Mouse (Mus musculus) heart, postnatal 10 days (tissue): Measurements from ENCODE around the gene Immp2l. TPM values are rescaled to one million over a fixed set of nuclear protein-coding genes. Genes with fewer than 3 reads are reported as not detected.
A peak's percentile ranks its signal among the peaks of the same experiment; 100 is the strongest.

Experiments
- DNase-seq, 2 experiments: peaks; one replicate each; pipeline ENCODE4 v3.0.0; 2021
- intact Hi-C: fragments of 180-260 bp; cut with DNase I; formaldehyde crosslinking; loops from one replicate; pipeline ENCODE4 v1.15.1; 2025
- total RNA-seq, 2 experiments: library from RNA; stranded (reverse); gene quantifications; 2 replicates each; pipeline ENCODE4 v1.2.3; 2021

Gene Immp2l
- total RNA-seq, 2 experiments from 2014 or later: 10.2 to 11.5 TPM

- intact Hi-C loops: no loop called here
- DNase-seq: peak in 1 of 2 experiments; percentile 13
Observed at GRCm38 (mm10) chr12:41494620-41495019, 470.7 kb downstream of the Immp2l start.

- DNase-seq: no peak
Observed at GRCm38 (mm10) chr12:41500049-41500820, 476.3 kb downstream of the Immp2l start.

GRCm38 (mm10) chr12:41508610-41509009 lies 484.7 kb downstream of the Immp2l start:
- DNase-seq: no peak

More at GRCm38 (mm10) chr12:41500049-41500820, 476.3 kb downstream of the Immp2l start:
- intact Hi-C loops: no loop called here

GRCm38 (mm10) chr12:41510588-41510987 lies 486.7 kb downstream of the Immp2l start:
- no peak for DNase-seq
- intact Hi-C loops: no loop called here

More at GRCm38 (mm10) chr12:41508610-41509009, 484.7 kb downstream of the Immp2l start:
- intact Hi-C loops: no loop called here

GRCm38 (mm10) chr12:41518897-41519296 lies 495.0 kb downstream of the Immp2l start:
- intact Hi-C loops: no loop called here
- DNase-seq: no peak

- no peak for DNase-seq
- intact Hi-C loops: no loop called here
Observed at GRCm38 (mm10) chr12:41520326-41520725, 496.4 kb downstream of the Immp2l start.

- DNase-seq: no peak
- intact Hi-C loops: no loop called here
Observed at GRCm38 (mm10) chr12:41521671-41522070, 497.8 kb downstream of the Immp2l start.

GRCm38 (mm10) chr12:41526688-41527087 lies 502.8 kb downstream of the Immp2l start:
- intact Hi-C loops: no loop called here
- DNase-seq: no peak

GRCm38 (mm10) chr12:41528410-41528809 lies 504.5 kb downstream of the Immp2l start:
- intact Hi-C loops: no loop called here
- DNase-seq: no peak

- no peak for DNase-seq
Observed at GRCm38 (mm10) chr12:41539989-41540388, 516.1 kb downstream of the Immp2l start.

GRCm38 (mm10) chr12:41551578-41551977 lies 527.7 kb downstream of the Immp2l start:
- DNase-seq: no peak
- intact Hi-C loops: no loop called here

More at GRCm38 (mm10) chr12:41539989-41540388, 516.1 kb downstream of the Immp2l start:
- intact Hi-C loops: no loop called here

- intact Hi-C loops: no loop called here
Observed at GRCm38 (mm10) chr12:41557832-41558231, 533.9 kb downstream of the Immp2l start.

GRCm38 (mm10) chr12:41558956-41559735 lies 535.3 kb downstream of the Immp2l start:
- no peak for DNase-seq
- intact Hi-C loops: no loop called here

More at GRCm38 (mm10) chr12:41557832-41558231, 533.9 kb downstream of the Immp2l start:
- no peak for DNase-seq

GRCm38 (mm10) chr12:41565540-41566432 lies 541.9 kb downstream of the Immp2l start:
- intact Hi-C loops: no loop called here
- DNase-seq: peak in 1 of 2 experiments; percentile 4

GRCm38 (mm10) chr12:41566433-41566794 lies 542.5 kb downstream of the Immp2l start:
- no peak for DNase-seq
- intact Hi-C loops: no loop called here

- intact Hi-C loops: no loop called here
Observed at GRCm38 (mm10) chr12:41573754-41574153, 549.9 kb downstream of the Immp2l start.

GRCm38 (mm10) chr12:41575221-41575620 lies 551.3 kb downstream of the Immp2l start:
- intact Hi-C loops: no loop called here
- no peak for DNase-seq

More at GRCm38 (mm10) chr12:41573754-41574153, 549.9 kb downstream of the Immp2l start:
- DNase-seq: no peak

- intact Hi-C loops: no loop called here
- DNase-seq: no peak
Observed at GRCm38 (mm10) chr12:41593401-41593800, 569.5 kb downstream of the Immp2l start.

GRCm38 (mm10) chr12:41594037-41594436 lies 570.1 kb downstream of the Immp2l start:
- DNase-seq: no peak
- intact Hi-C loops: no loop called here

GRCm38 (mm10) chr12:41615271-41615670 lies 591.4 kb downstream of the Immp2l start:
- no peak for DNase-seq
- intact Hi-C loops: no loop called here

- no peak for DNase-seq
- intact Hi-C loops: no loop called here
Observed at GRCm38 (mm10) chr12:41621341-41621740, 597.5 kb downstream of the Immp2l start.
